Mouse (Mus musculus): ENCODE measurements at regions not wholly inside any gene's neighbourhood (a gene's known extent, or its start where the extent isn't known, plus 50 kb on each side); places are given as distances from the start of the nearest gene placed in this dataset.

- no peak for TF ChIP-seq CTCF (IDR thresholded peaks at IDR 0.05; ENCODE audit: borderline replicate concordance, control insufficient read depth, extremely low read depth, insufficient read depth, low read length, poor library complexity)
- no peak for TF ChIP-seq POLR2A (IDR thresholded peaks at IDR 0.05; ENCODE audit: control insufficient read depth, extremely low read depth, insufficient read depth, low read length, poor library complexity)
These were observed 428.7 kb downstream of the Hace1 start for GRCm38 (mm10) chr10:46006319-46006718.
